Mouse (Mus musculus): ENCODE results near the gene Rcan3.

Rcan3 gene

DNA sequence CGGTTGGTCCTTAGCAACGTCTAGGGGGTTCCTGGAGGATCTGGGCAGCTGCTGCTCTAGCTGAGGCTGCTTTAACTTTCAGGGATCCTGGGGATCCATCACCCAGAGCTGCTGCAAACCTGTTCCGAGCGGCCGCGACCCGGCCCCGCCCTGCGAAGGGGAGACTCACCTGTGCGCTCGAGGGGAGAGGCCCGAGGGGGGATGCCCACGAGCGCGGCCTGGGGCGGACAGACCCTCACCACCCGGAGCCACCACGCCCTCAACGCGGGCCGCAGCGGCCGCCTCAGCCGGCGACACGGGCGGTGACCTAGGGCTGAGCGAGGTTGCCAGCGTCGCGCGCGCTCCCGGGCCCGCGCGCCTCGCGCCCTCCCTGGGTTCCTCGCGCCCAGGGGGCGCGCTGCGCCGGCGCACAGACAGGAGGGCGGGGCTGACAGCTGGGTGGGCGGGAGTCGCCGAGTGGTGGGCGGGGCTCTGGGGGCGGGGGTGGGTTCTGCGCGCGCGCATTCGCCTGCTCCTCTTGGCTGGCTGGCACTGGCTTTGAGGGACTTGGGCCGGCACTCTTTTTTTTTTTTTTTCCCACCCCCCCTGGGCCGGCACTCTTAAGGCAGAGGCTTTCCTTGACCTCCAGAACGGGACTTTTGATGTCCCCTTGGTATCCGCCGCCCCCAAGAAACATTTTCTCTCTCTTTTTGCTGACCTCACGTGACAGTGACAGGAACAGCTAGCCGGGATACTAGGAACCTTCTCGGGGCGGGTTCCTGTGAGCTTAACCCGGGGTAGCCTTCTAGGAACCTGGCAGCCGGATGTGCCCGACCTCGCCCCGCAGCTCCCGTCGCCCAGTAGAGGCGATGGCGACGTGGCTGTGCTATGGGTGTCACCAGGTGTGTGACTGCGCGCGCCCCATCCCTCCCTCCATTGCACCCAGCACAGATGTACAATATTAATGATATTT lies at the start of gene Rcan3:
Gene Rcan3 (minus strand): TSS at position 411 of the 952 bp plus-strand sequence.
- peak; percentile 85 for DNase-seq (ENCODE audit: low read depth, low spot score)

DNA sequence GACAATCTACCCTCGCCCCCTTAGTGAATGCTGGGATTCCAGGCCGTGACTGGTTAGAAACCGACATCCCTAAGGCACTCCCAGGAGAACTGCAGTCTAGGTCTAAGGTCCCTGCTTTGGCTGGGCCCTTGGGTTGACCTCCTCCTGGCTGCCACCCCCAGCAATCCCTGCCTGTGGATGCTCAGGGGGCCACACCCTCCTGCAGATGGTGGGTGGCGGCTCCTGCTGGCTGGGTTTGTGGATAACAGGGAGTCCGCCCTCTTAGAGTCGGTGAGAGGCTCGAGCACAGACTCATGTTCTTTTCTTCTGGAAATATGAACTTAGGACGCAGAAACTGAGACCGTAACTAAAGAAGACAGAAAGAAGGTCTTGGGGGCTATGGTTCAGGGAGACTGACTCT lies 46.7 kb upstream of the Rcan3 start:
- DNase-seq (ENCODE audit: low read depth, low spot score): no peak

DNA sequence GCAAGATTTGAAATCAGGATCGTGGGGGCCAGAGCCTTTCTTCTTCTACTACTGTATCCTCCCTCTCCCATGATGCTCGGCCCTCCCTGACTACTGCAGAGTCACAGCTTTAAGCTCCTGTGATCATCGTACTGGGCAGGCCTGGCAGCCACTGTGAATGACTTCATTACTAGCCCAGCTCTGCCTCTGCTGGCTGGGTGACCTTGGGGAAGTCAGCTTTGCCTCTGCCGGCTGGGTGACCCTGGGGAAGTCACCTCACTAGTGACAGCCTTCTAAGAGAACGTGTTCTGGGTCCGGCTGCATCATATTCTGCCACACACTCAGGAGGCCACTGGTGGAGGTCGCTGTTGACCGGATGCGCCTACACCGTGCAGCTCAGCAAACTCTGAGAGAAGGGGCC lies 44.2 kb upstream of the Rcan3 start:
- no peak for DNase-seq (ENCODE audit: low read depth, low spot score)

GRCm38 (mm10) chr4:135463406-135463805 lies 29.8 kb upstream of the Rcan3 start:
- no peak for DNase-seq (ENCODE audit: low read depth, low spot score)

- DNase-seq (ENCODE audit: low read depth, low spot score): no peak
These were observed 19.9 kb upstream of the Rcan3 start for GRCm38 (mm10) chr4:135453572-135453971.

DNA sequence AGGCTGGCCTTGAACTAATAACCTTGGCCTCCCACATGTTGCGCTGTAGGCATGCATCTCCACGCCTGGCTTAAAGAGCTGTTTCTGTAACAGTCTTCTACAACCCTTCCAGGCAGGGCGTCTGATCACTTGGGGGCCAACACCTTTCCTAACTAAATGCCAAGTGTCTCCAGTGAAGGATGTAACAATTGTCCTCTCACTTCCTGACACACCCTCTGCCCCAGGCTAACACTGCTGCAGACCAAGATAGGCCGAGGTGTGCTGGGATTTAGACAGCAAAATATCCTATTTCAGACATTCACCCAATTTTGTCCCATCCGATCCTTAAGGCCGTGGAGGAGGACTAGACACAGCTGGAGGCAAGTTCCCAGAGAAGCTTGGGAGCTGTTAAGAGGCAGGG lies 19.5 kb upstream of the Rcan3 start:
- no peak for DNase-seq (ENCODE audit: low read depth, low spot score)

- DNase-seq (ENCODE audit: low read depth, low spot score): no peak
These were observed 17.8 kb upstream of the Rcan3 start for GRCm38 (mm10) chr4:135451360-135452015.

DNA sequence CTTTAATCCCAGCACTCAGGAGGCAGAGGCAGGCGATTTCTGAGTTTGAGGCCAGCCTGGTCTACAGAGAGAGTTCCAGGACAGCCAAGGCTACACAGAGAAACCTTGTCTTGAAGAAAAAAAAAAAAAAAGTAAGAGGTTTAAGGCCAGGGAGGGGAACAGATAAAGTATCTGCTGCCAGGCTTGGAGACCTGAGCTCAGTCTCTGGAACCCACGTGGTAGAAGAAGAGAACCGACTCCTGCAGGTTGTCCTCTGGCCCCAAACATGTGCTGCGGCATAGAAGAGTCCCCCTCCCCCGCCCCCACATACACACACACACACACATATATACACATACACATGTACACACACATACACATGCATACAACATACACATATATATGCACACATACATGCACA lies 8.8 kb upstream of the Rcan3 start:
- no peak for DNase-seq (ENCODE audit: low read depth, low spot score)

DNA sequence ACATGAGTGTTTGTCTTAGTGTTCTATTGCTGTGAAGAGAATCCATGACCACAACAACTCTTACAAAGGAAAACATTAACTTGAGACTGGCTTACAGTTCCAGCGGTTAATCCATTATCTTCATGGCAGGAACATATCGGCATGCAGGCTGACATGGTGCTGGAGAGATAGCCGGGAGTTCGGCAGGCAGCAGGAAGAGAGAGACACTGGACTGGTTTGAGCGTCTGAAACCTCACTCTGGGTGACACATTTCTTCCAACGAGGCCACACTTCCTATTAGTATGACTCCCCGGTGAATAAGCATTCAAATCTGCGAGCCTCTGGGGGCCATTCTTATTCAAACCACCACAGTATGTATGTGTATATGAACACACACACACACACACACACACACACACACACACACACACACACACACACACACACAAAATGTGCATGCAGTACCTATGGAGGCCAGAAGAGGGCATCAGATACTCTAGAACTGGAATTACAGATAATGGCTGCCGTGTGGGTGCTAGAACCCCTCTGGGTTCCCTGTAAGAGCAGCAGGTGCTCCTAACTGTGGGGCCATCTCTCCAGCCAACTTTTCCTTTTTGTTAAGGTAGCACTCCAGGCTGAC lies 6.4 kb upstream of the Rcan3 start:
- DNase-seq (ENCODE audit: low read depth, low spot score): peak; percentile 29

GRCm38 (mm10) chr4:135439188-135439647 lies 5.6 kb upstream of the Rcan3 start:
- DNase-seq (ENCODE audit: low read depth, low spot score): no peak

DNA sequence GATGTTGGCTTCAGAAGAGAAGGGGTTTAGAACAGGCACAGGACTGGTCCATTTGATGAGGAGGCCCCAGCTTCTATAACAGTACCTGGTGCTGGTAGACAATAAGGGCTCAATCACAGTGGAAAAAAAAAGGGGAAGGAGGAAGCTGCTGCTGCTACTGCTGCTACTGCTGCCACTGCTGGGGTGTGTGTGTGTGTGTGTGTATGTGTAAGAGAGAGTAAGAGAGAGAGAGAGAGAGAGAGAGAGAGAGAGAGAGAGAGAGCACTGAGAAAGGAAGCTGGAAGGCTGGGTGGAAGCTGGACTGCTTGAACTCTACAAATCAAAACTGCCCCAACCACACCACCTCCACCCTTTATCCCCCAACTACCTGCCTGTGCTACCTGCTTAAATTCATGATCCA lies 4.3 kb upstream of the Rcan3 start:
- DNase-seq (ENCODE audit: low read depth, low spot score): no peak

DNA sequence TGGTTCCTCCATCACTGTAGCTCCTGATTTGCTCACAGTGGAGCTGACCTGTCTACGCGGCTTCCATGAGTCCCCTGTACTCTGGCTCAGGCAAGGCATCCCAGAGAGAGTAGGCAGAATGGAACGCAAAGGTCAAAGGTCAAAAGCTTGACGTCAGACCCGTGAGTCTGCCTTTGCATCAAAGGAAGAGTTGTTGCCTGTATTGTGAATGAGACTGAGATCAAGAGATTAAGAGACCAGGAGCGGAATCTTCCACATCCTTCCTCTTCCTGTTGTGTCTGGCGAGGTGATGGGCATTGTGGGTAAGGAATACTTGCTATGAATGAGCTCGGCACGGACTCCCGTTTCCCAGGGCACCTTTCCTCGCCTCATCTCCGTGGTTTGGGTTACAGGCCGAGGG lies 2.6 kb upstream of the Rcan3 start:
- DNase-seq (ENCODE audit: low read depth, low spot score): no peak

- DNase-seq (ENCODE audit: low read depth, low spot score): no peak
These were observed 739 bp upstream of the Rcan3 start for GRCm38 (mm10) chr4:135434395-135434789.

DNA sequence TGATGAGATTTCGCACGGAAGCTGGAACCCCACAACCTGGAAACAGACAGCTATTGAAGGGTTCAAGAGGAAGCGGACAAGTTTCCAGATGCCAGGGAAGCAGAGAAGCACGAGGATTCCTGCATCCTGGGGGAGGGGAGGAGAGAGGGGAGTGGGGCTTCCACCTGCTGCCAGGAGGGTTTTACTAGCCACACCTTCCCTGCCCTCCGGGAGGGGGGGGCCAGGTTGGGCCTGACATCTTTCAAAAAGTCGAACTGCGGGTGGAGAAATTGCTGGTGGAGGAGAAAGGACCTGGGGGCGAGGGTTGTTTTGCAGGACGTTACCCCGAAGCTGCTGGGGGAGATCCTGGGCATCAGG lies 589 bp downstream of the Rcan3 start:
- DNase-seq (ENCODE audit: low read depth, low spot score): no peak

DNA sequence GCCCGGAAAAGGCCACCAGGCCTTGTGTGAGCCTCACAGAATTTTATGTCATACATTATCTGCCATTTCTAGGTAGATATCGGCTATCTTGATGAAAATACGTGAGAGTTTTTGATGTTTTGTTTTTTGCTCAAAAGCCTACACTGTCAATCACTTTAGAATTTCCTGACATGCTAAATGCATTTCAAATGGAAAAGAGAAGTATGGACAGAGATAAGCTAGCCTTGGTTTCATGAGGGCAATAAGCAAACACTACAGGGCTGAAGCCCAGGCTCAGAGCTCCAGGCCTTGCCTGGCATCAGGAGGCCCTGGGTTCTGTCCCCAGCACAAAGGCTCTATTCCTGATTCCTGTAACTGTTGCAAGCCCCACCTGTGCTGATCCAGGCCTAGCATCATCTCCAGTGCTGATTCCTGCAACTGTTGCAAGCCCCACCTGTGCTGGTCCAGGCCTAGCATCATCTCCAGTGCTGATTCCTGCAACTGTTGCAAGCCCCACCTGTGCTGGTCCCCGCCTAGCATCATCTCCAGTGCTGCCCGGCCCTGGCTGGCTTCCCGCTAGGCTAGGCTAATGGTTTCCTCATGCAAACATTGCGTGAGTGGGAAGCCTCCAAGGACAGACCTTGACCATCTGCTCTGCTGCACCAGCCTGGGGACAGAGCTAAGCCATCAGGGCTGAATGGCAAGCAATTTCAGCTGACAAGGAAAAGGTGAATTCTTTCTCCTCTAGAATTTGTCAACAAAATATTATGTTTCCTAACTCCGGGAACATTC lies 3.5 kb downstream of the Rcan3 start:
- no peak for DNase-seq (ENCODE audit: low read depth, low spot score)

DNA sequence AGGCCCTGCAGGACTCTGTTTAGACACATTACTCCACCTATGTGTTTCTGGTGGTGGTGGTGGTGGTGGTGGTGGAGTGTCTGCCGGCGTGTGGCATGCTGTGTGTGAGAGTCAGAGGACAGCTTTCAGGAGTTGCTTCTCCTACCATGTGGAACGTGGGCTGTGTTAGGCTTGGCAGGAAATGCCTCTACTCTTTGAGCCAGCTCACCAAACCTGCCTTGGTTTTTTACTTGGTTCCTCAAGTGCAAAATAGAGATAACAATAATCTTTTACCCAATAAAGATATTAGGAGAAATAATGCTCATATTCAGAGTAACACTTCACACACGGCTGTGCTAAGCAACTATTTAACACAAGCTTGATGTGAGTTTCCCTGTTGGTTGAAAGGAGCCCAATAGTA lies 4.3 kb downstream of the Rcan3 start:
- no peak for DNase-seq (ENCODE audit: low read depth, low spot score)

- no peak for DNase-seq (ENCODE audit: low read depth, low spot score)
These were observed 7.1 kb downstream of the Rcan3 start for GRCm38 (mm10) chr4:135426587-135426986.

DNA sequence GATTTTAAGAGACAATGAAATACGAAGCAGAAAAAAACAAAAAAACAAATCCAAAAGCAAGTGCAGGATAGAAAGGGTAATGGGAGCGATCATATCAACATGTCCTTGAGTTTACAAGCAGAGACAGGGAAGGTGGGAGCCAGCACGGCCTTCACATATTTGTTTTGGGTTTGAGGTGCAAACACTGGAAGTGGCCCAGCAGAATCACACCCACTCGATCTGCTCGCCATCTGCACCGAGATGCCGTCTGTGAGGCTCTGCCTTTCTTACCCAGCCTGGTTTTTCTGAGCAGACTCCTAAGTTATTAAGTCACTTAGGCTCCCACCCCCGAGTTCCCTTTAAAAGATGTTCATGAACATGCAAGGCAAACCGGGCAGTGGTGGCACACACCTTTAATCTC lies 8.0 kb downstream of the Rcan3 start:
- DNase-seq (ENCODE audit: low read depth, low spot score): no peak

- DNase-seq (ENCODE audit: low read depth, low spot score): no peak
These were observed 12.7 kb downstream of the Rcan3 start for GRCm38 (mm10) chr4:135420961-135421360.

DNA sequence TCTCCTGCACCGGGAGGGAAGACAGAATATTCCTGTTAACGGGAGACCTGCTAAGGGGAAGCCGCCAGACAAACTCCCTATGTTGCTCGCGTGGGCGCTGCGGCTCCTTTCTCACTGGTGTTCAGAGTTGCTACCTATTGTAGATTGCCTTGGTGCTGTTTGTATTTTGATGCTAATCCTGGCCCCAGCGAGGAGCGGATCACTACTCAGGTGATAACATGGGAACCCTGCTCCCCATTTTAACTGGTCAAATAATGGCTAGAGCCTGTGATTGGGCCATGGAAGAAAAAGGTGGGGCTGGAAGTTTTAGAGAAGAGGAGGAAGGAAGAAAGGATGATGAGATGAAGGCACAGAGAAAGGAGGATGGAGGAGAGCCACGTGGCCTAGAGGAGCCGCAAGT lies 13.2 kb downstream of the Rcan3 start:
- DNase-seq (ENCODE audit: low read depth, low spot score): no peak

DNA sequence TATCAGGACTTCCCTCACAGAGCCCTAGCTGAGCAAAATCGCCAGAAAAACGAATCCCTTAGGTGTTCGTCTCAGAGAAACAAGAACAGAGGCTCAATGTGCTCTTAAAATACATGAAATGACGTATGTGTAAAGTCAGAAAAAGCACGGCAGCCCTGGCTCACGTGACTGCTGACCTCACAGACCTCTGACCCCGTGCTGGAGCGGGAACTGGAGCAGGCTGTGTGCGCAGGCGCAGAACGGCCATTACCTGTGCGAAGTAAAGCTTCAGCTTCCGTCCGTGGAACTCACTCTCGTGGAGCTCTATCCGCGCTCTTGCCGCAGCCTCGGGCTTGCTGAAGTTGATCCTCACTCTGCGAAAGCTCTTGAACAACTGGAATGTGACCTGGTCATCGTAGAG lies 13.7 kb downstream of the Rcan3 start:
- DNase-seq (ENCODE audit: low read depth, low spot score): no peak

- DNase-seq (ENCODE audit: low read depth, low spot score): no peak
These were observed 17.3 kb downstream of the Rcan3 start for GRCm38 (mm10) chr4:135416367-135416766.

Measured in retina, postnatal 7 days (tissue).